In the genomic region with DNA sequence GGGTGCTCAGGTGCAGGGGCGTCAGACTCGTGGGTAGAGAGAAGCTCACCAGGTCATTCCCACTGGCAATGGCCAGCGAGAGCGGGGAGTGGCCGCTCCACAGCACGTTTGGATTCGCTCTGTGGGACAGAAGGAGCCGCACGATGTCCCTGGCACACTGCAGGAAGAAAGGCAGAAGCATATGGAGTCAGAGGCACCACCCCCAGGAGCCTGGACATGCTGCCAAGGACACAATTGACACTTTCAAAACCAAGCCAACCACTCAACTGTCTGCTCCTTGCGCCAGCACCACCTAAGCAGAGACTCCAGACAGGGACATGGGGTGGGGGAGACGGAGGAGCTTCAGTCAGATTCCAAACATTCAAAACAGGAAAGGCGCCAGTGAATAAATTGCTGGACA, we compare ENCODE assay signal across 14 mouse cellular contexts. TPM values are rescaled to one million over a fixed set of nuclear protein-coding genes. Genes with fewer than 3 reads are reported as not detected.
DNase-seq lines count a peak whose midpoint lies in the region; ATAC-seq and TF ChIP-seq lines count a peak whose summit lies in the region.
"Had no signal": no experiment of that assay in that cellular context is flagged by ENCODE, and none has a peak within 500 bp of the region (broad histone marks: within the 10 kb centered on the region; RNA-seq: fewer than 3 reads in every experiment).

No protein-coding gene starts in this region.

- no peak overlapping the region for H3K4me2 ChIP-seq in midbrain, postnatal 0 days (ENCODE audit: low read depth, low read length, poor library complexity, severe bottlenecking)
- H3K4me2 ChIP-seq: embryonic facial prominence, embryonic 13.5 days; limb, embryonic 12.5 days had no signal

- no peak overlapping the region for H3K27ac ChIP-seq in midbrain, postnatal 0 days (ENCODE audit: low read depth, low read length)
- no peak overlapping the region for H3K27ac ChIP-seq in midbrain, embryonic 10.5 days (replicated peaks)
- H3K27ac ChIP-seq: embryonic facial prominence, embryonic 13.5 days; gastrocnemius, adult 2 months; limb, embryonic 12.5 days had no signal

- WGBS in midbrain, postnatal 0 days: 85% methylated on average over 12 of the region's 12 CpGs
- WGBS in midbrain, embryonic 10.5 days: 89% methylated on average over 12 of the region's 12 CpGs

- DNase-seq in midbrain, postnatal 0 days (ENCODE audit: low spot score): peak; percentile 51
- no peak for DNase-seq in midbrain, embryonic 10.5 days (ENCODE audit: low spot score)
- DNase-seq in cerebellum, adult 9-11 months: peak; percentile 99
- peak; percentile 54 to 60 for DNase-seq in layer of hippocampus, postnatal 36 days
- peak; percentile 48 for DNase-seq in telencephalon, adult 2 months (ENCODE audit: low read depth, low spot score)
- no peak for DNase-seq in heart, postnatal 4 days
- DNase-seq in thymus, postnatal 10 days (ENCODE audit: low spot score in 2 of 2): no peak
- DNase-seq: adrenal gland, adult 8-10 months; gastrocnemius, adult 2 months; kidney, postnatal 10 days; liver, postnatal 0 days had no signal

- H3K27me3 ChIP-seq in midbrain, postnatal 0 days (ENCODE audit: insufficient read depth, low read length): no peaks in the 10 kb centered on the region
- no peaks in the 10 kb centered on the region for H3K27me3 ChIP-seq in midbrain, embryonic 10.5 days (ENCODE audit: low read depth, poor library complexity, severe bottlenecking)
- H3K27me3 ChIP-seq: limb, embryonic 12.5 days had no signal

- TF ChIP-seq CTCF in midbrain, postnatal 0 days (IDR thresholded peaks at IDR 0.05): no peak

- H3K4me1 ChIP-seq in midbrain, postnatal 0 days (ENCODE audit: insufficient read depth, low read length): no peaks in the 10 kb centered on the region
- peaks cover 3% of the 10 kb centered on the region for H3K4me1 ChIP-seq in midbrain, embryonic 10.5 days
- H3K4me1 ChIP-seq: limb, embryonic 12.5 days had no signal

- no peak overlapping the region for H3K4me3 ChIP-seq in midbrain, postnatal 0 days (ENCODE audit: low read depth, low read length)
- no peak overlapping the region for H3K4me3 ChIP-seq in midbrain, embryonic 10.5 days
- H3K4me3 ChIP-seq: embryonic facial prominence, embryonic 13.5 days; gastrocnemius, adult 2 months; limb, embryonic 12.5 days had no signal

- no peak overlapping the region for H3K9ac ChIP-seq in midbrain, postnatal 0 days (replicated peaks; ENCODE audit: low read length, poor library complexity, severe bottlenecking)
- H3K9ac ChIP-seq: embryonic facial prominence, embryonic 13.5 days; limb, embryonic 12.5 days; liver, postnatal 0 days had no signal

- no peaks in the 10 kb centered on the region for H3K9me3 ChIP-seq in midbrain, postnatal 0 days (ENCODE audit: low read length)
- H3K9me3 ChIP-seq in midbrain, embryonic 10.5 days (replicated peaks): no peaks in the 10 kb centered on the region
- H3K9me3 ChIP-seq: embryonic facial prominence, embryonic 13.5 days; limb, embryonic 12.5 days had no signal

- H3K36me3 ChIP-seq in midbrain, postnatal 0 days (ENCODE audit: insufficient read depth, low read length): no peaks in the 10 kb centered on the region
- H3K36me3 ChIP-seq in midbrain, embryonic 10.5 days: no peaks in the 10 kb centered on the region
- H3K36me3 ChIP-seq: embryonic facial prominence, embryonic 13.5 days; limb, embryonic 12.5 days had no signal

- ATAC-seq in midbrain, postnatal 0 days (ENCODE audit: low FRiP score): no peak
- ATAC-seq: liver, postnatal 0 days; Patski had no signal

RNA-seq across cellular contexts. Expression of gene Ankmy1, which starts 23.4 kb away (rescaled TPM):
- total RNA-seq in midbrain, postnatal 0 days (2014; rRNA removed): 0.28 TPM in 1 of 2 replicates, not detected in the other
- polyA plus RNA-seq in midbrain, postnatal 0 days (2015; fragmentation: Nextera tagmentation; extraction: Ambion mirVana): 0.39 and 0.56 TPM in 2 replicates
- polyA plus RNA-seq in midbrain, embryonic 10.5 days (2016; fragmentation: Nextera tagmentation; extraction: Ambion mirVana): 0.30 and 0.35 TPM in 2 replicates
- total RNA-seq in layer of hippocampus, postnatal 36 days (2021): under 1 TPM in 1 of 2 experiments, not detected in 1; 0.15 TPM
- total RNA-seq in heart, postnatal 4 days (2021): under 1 TPM in 1 of 2 experiments, not detected in 1; 0.14 TPM

RNA-seq across cellular contexts. Expression of gene Dusp28, which starts 27.5 kb away (rescaled TPM):
- total RNA-seq in midbrain, postnatal 0 days (2014; rRNA removed): 30.2 and 34.8 TPM in 2 replicates
- 24.6 and 25.4 TPM in 2 replicates for polyA plus RNA-seq in midbrain, postnatal 0 days (2015; fragmentation: Nextera tagmentation; extraction: Ambion mirVana)
- polyA plus RNA-seq in midbrain, embryonic 10.5 days (2016; fragmentation: Nextera tagmentation; extraction: Ambion mirVana): 14.0 and 14.7 TPM in 2 replicates
- 10 to 100 TPM; 11.4 to 12.3 TPM for total RNA-seq in layer of hippocampus, postnatal 36 days (2021)
- 10 to 100 TPM in 1 of 2 experiments, 1 to 10 TPM in 1; 9.3 to 10.6 TPM for total RNA-seq in heart, postnatal 4 days (2021)

RNA-seq across cellular contexts. Expression of gene Rnpepl1, which starts 31.3 kb away (rescaled TPM):
- total RNA-seq in midbrain, postnatal 0 days (2014; rRNA removed): 37.2 and 39.3 TPM in 2 replicates
- 28.0 and 29.6 TPM in 2 replicates for polyA plus RNA-seq in midbrain, postnatal 0 days (2015; fragmentation: Nextera tagmentation; extraction: Ambion mirVana)
- polyA plus RNA-seq in midbrain, embryonic 10.5 days (2016; fragmentation: Nextera tagmentation; extraction: Ambion mirVana): 20.1 and 22.9 TPM in 2 replicates
- 10 to 100 TPM; 37.2 to 44.5 TPM for total RNA-seq in layer of hippocampus, postnatal 36 days (2021)
- 10 to 100 TPM; 73.8 to 74.1 TPM for total RNA-seq in heart, postnatal 4 days (2021)

RNA-seq across cellular contexts. Expression of gene Gpc1, which starts 47.8 kb away (rescaled TPM):
- total RNA-seq in midbrain, postnatal 0 days (2014; rRNA removed): 151 and 208 TPM in 2 replicates
- 51.8 and 53.3 TPM in 2 replicates for polyA plus RNA-seq in midbrain, postnatal 0 days (2015; fragmentation: Nextera tagmentation; extraction: Ambion mirVana)
- polyA plus RNA-seq in midbrain, embryonic 10.5 days (2016; fragmentation: Nextera tagmentation; extraction: Ambion mirVana): 65.5 and 71.4 TPM in 2 replicates
- total RNA-seq in layer of hippocampus, postnatal 36 days (2021): 100 to 1,000 TPM; 147 to 157 TPM
- 100 to 1,000 TPM; 133 to 148 TPM for total RNA-seq in heart, postnatal 4 days (2021)

RNA-seq across cellular contexts. Expression of gene Capn10, which starts 54.9 kb away (rescaled TPM):
- 84.7 and 101 TPM in 2 replicates for total RNA-seq in midbrain, postnatal 0 days (2014; rRNA removed)
- polyA plus RNA-seq in midbrain, postnatal 0 days (2015; fragmentation: Nextera tagmentation; extraction: Ambion mirVana): 52.8 and 55.6 TPM in 2 replicates
- 43.1 and 50.8 TPM in 2 replicates for polyA plus RNA-seq in midbrain, embryonic 10.5 days (2016; fragmentation: Nextera tagmentation; extraction: Ambion mirVana)
- total RNA-seq in layer of hippocampus, postnatal 36 days (2021): 10 to 100 TPM; 42.2 to 45.8 TPM
- total RNA-seq in heart, postnatal 4 days (2021): 10 to 100 TPM; 10.2 to 14.0 TPM

Comparison
In these comparisons a context has a peak if more than half of its experiments do, and no peak if none do; other contexts are left out.
1. DNase-seq: peak in midbrain, postnatal 0 days (single experiment), cerebellum, adult 9-11 months (single experiment), layer of hippocampus, postnatal 36 days (2 of 2) and telencephalon, adult 2 months (single experiment); none in midbrain, embryonic 10.5 days (single experiment), heart, postnatal 4 days (single experiment) and thymus, postnatal 10 days (0 of 2).